Mouse (Mus musculus) gastrocnemius, adult 18-20 months (tissue): ENCODE measurements around the gene Sema3g. TPM values are rescaled to one million over a fixed set of nuclear protein-coding genes. Genes with fewer than 3 reads are reported as not detected.

Source experiments
- DNase-seq: peaks from one replicate; pipeline ENCODE4 v3.0.0; 2021; ENCODE audit warnings: low spot score
- total RNA-seq, 2 experiments: library from RNA; stranded (reverse); gene quantifications; 2 replicates each; pipeline ENCODE4 v1.2.3; 2021

Gene Sema3g
- total RNA-seq, 2 experiments from 2014 or later: 5.8 to 7.0 TPM

GRCm38 (mm10) chr14:31272164-31272563, 54.5 kb downstream of the Sema3g start:
- peak; percentile 68 for DNase-seq

Other genes with a start within 250 kb of the Sema3g start
- 10 to 100 TPM in 1 of 2 experiments, 1 to 10 TPM in 1; 9.7 to 12.0 TPM for gene Glt8d1, start 216.5 kb upstream of the Sema3g start, total RNA-seq
- 100 to 1,000 TPM; 129 to 132 TPM for gene Spcs1, start 216.2 kb upstream of the Sema3g start, total RNA-seq
- gene Pbrm1, start 198.7 kb upstream of the Sema3g start, total RNA-seq: 10 to 100 TPM; 40.1 to 41.1 TPM
- 10 to 100 TPM; 31.8 to 31.9 TPM for gene Gnl3, start 198.7 kb upstream of the Sema3g start, total RNA-seq
- 10 to 100 TPM; 24.6 to 33.8 TPM for gene Smim4, start 88.9 kb upstream of the Sema3g start, total RNA-seq
- 1 to 10 TPM in 1 of 2 experiments, under 1 TPM in 1; 0.57 to 1.3 TPM for gene Nt5dc2, start 86.8 kb upstream of the Sema3g start, total RNA-seq
- gene Stab1, start 49.2 kb upstream of the Sema3g start, total RNA-seq: 10 to 100 TPM in 1 of 2 experiments, 1 to 10 TPM in 1; 9.7 to 16.7 TPM
- 100 to 1,000 TPM; 566 to 705 TPM for gene Tnnc1, start 9.5 kb upstream of the Sema3g start, total RNA-seq
- gene Nisch, start 914 bp upstream of the Sema3g start, total RNA-seq: 10 to 100 TPM; 52.3 to 59.6 TPM
- gene Phf7, start 33.5 kb downstream of the Sema3g start, total RNA-seq: 10 to 100 TPM in 1 of 2 experiments, 1 to 10 TPM in 1; 9.2 to 10.8 TPM
- 10 to 100 TPM; 40.7 to 46.8 TPM for gene Bap1, start 33.6 kb downstream of the Sema3g start, total RNA-seq
- gene Dnah1, start 106.0 kb downstream of the Sema3g start, total RNA-seq: under 1 TPM; 0.14 to 0.16 TPM
- gene Capn7, start 118.8 kb downstream of the Sema3g start, total RNA-seq: 10 to 100 TPM; 27.2 to 30.2 TPM
- 10 to 100 TPM; 53.6 to 65.7 TPM for gene Sh3bp5, start 218.2 kb downstream of the Sema3g start, total RNA-seq